Mouse (Mus musculus): Measurements from ENCODE around the gene Lrrn2. TPM values are rescaled to one million over a fixed set of nuclear protein-coding genes. Genes with fewer than 3 reads are reported as not detected.

Lrrn2 gene
- polyA plus RNA-seq, 1 experiment, result 0.49 TPM

- no peak overlapping the region for H3K4me3 ChIP-seq (ENCODE audit: control insufficient read depth, low read depth, low read length)
- no peaks in the 10 kb centered on the region for H3K27me3 ChIP-seq (ENCODE audit: control insufficient read depth, insufficient read depth, low read length)
- TF ChIP-seq CTCF (IDR thresholded peaks at IDR 0.05; ENCODE audit: control insufficient read depth, insufficient read depth, insufficient replicate concordance, low read depth, low read length) (no peak), POLR2A (IDR thresholded peaks at IDR 0.05; ENCODE audit: control insufficient read depth, low read depth, low read length) (no peak)
- no peaks in the 10 kb centered on the region for H3K36me3 ChIP-seq (ENCODE audit: control insufficient read depth, insufficient read depth, low read length)
- no peak overlapping the region for H3K27ac ChIP-seq (ENCODE audit: control insufficient read depth, insufficient read depth, low read depth, low read length)
- no peaks in the 10 kb centered on the region; the same call in 1 of the 2 replicates for H3K4me1 ChIP-seq (ENCODE audit: control insufficient read depth, insufficient read depth, low read length)
Measured at GRCm38 (mm10) chr1:132899626-132900025, 19.6 kb downstream of the Lrrn2 start.

- H3K27ac ChIP-seq (ENCODE audit: control insufficient read depth, insufficient read depth, low read depth, low read length), result no peak overlapping the region
- no peak overlapping the region for H3K4me3 ChIP-seq (ENCODE audit: control insufficient read depth, low read depth, low read length)
- no peaks in the 10 kb centered on the region; the same call in 1 of the 2 replicates for H3K4me1 ChIP-seq (ENCODE audit: control insufficient read depth, insufficient read depth, low read length)
- TF ChIP-seq POLR2A (IDR thresholded peaks at IDR 0.05; ENCODE audit: control insufficient read depth, low read depth, low read length) (no peak), CTCF (IDR thresholded peaks at IDR 0.05; ENCODE audit: control insufficient read depth, insufficient read depth, insufficient replicate concordance, low read depth, low read length) (no peak)
- no peaks in the 10 kb centered on the region for H3K27me3 ChIP-seq (ENCODE audit: control insufficient read depth, insufficient read depth, low read length)
- H3K36me3 ChIP-seq (ENCODE audit: control insufficient read depth, insufficient read depth, low read length), result no peaks in the 10 kb centered on the region
Measured at GRCm38 (mm10) chr1:132900945-132901344, 20.9 kb downstream of the Lrrn2 start.

GRCm38 (mm10) chr1:132903519-132903918 lies 23.4 kb downstream of the Lrrn2 start:
- TF ChIP-seq POLR2A (IDR thresholded peaks at IDR 0.05; ENCODE audit: control insufficient read depth, low read depth, low read length), result no peak
- no peak for TF ChIP-seq CTCF (IDR thresholded peaks at IDR 0.05; ENCODE audit: control insufficient read depth, insufficient read depth, insufficient replicate concordance, low read depth, low read length)
- H3K27ac ChIP-seq (ENCODE audit: control insufficient read depth, insufficient read depth, low read depth, low read length), result no peak overlapping the region
- no peaks in the 10 kb centered on the region for H3K27me3 ChIP-seq (ENCODE audit: control insufficient read depth, insufficient read depth, low read length)
- H3K36me3 ChIP-seq (ENCODE audit: control insufficient read depth, insufficient read depth, low read length), result no peaks in the 10 kb centered on the region
- H3K4me1 ChIP-seq (ENCODE audit: control insufficient read depth, insufficient read depth, low read length), result no peaks in the 10 kb centered on the region; the same call in 1 of the 2 replicates
- H3K4me3 ChIP-seq (ENCODE audit: control insufficient read depth, low read depth, low read length), result no peak overlapping the region

DNA sequence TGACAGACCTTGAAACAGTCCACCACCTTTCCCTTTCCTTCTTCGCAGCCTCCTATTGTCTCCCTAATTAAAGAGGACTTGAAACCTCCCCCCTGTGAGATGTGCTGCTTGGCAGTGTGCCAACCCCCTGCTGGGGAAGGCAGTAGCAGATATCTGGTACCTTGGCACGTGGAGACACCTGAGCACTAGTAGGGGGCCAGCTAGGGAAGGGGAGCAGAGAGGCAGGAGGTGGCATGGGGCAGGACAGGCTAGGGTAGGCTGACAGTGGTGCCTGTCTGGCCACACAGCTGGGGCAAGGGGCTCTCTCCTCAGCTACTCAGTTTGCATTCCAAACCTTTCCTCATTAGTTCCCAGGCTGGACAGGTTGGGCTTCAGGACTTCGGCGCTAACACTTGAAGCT lies 29.0 kb downstream of the Lrrn2 start:
- H3K4me3 ChIP-seq (ENCODE audit: control insufficient read depth, low read depth, low read length), result no peak overlapping the region
- H3K27me3 ChIP-seq (ENCODE audit: control insufficient read depth, insufficient read depth, low read length), result no peaks in the 10 kb centered on the region
- H3K27ac ChIP-seq (ENCODE audit: control insufficient read depth, insufficient read depth, low read depth, low read length), result no peak overlapping the region
- TF ChIP-seq CTCF (IDR thresholded peaks at IDR 0.05; ENCODE audit: control insufficient read depth, insufficient read depth, insufficient replicate concordance, low read depth, low read length) (no peak), POLR2A (IDR thresholded peaks at IDR 0.05; ENCODE audit: control insufficient read depth, low read depth, low read length) (no peak)
- H3K4me1 ChIP-seq (ENCODE audit: control insufficient read depth, insufficient read depth, low read length), result no peaks in the 10 kb centered on the region
- no peaks in the 10 kb centered on the region for H3K36me3 ChIP-seq (ENCODE audit: control insufficient read depth, insufficient read depth, low read length)

- no peak overlapping the region for H3K27ac ChIP-seq (ENCODE audit: control insufficient read depth, insufficient read depth, low read depth, low read length)
- H3K4me3 ChIP-seq (ENCODE audit: control insufficient read depth, low read depth, low read length), result no peak overlapping the region
- no peaks in the 10 kb centered on the region for H3K27me3 ChIP-seq (ENCODE audit: control insufficient read depth, insufficient read depth, low read length)
- no peaks in the 10 kb centered on the region for H3K4me1 ChIP-seq (ENCODE audit: control insufficient read depth, insufficient read depth, low read length)
- TF ChIP-seq POLR2A (IDR thresholded peaks at IDR 0.05; ENCODE audit: control insufficient read depth, low read depth, low read length), result no peak
- H3K36me3 ChIP-seq (ENCODE audit: control insufficient read depth, insufficient read depth, low read length), result no peaks in the 10 kb centered on the region
Measured at GRCm38 (mm10) chr1:132909951-132910350, 29.9 kb downstream of the Lrrn2 start.

- no peaks in the 10 kb centered on the region for H3K27me3 ChIP-seq (ENCODE audit: control insufficient read depth, insufficient read depth, low read length)
- no peak overlapping the region for H3K27ac ChIP-seq (ENCODE audit: control insufficient read depth, insufficient read depth, low read depth, low read length)
- no peaks in the 10 kb centered on the region for H3K36me3 ChIP-seq (ENCODE audit: control insufficient read depth, insufficient read depth, low read length)
- H3K4me3 ChIP-seq (ENCODE audit: control insufficient read depth, low read depth, low read length), result no peak overlapping the region
- TF ChIP-seq POLR2A (IDR thresholded peaks at IDR 0.05; ENCODE audit: control insufficient read depth, low read depth, low read length) (no peak), CTCF (IDR thresholded peaks at IDR 0.05; ENCODE audit: control insufficient read depth, insufficient read depth, insufficient replicate concordance, low read depth, low read length) (no peak)
- H3K4me1 ChIP-seq (ENCODE audit: control insufficient read depth, insufficient read depth, low read length), result no peaks in the 10 kb centered on the region
Measured at GRCm38 (mm10) chr1:132910414-132911041, 30.5 kb downstream of the Lrrn2 start.

GRCm38 (mm10) chr1:132915849-132916493 lies 35.9 kb downstream of the Lrrn2 start:
- no peak for TF ChIP-seq CTCF (IDR thresholded peaks at IDR 0.05; ENCODE audit: control insufficient read depth, insufficient read depth, insufficient replicate concordance, low read depth, low read length)
- TF ChIP-seq POLR2A (IDR thresholded peaks at IDR 0.05; ENCODE audit: control insufficient read depth, low read depth, low read length), result no peak

More at GRCm38 (mm10) chr1:132915849-132916493, 35.9 kb downstream of the Lrrn2 start:
- no peaks in the 10 kb centered on the region for H3K27me3 ChIP-seq (ENCODE audit: control insufficient read depth, insufficient read depth, low read length)
- H3K4me1 ChIP-seq (ENCODE audit: control insufficient read depth, insufficient read depth, low read length), result no peaks in the 10 kb centered on the region
- no peaks in the 10 kb centered on the region for H3K36me3 ChIP-seq (ENCODE audit: control insufficient read depth, insufficient read depth, low read length)
- no peak overlapping the region for H3K4me3 ChIP-seq (ENCODE audit: control insufficient read depth, low read depth, low read length)
- no peak overlapping the region for H3K27ac ChIP-seq (ENCODE audit: control insufficient read depth, insufficient read depth, low read depth, low read length)
